Mouse (Mus musculus): ENCODE data around the gene Wwox. TPM values are rescaled to one million over a fixed set of nuclear protein-coding genes. Genes with fewer than 3 reads are reported as not detected.

The Wwox gene
- polyA plus RNA-seq, 1 experiment: 17.3 TPM

DNA sequence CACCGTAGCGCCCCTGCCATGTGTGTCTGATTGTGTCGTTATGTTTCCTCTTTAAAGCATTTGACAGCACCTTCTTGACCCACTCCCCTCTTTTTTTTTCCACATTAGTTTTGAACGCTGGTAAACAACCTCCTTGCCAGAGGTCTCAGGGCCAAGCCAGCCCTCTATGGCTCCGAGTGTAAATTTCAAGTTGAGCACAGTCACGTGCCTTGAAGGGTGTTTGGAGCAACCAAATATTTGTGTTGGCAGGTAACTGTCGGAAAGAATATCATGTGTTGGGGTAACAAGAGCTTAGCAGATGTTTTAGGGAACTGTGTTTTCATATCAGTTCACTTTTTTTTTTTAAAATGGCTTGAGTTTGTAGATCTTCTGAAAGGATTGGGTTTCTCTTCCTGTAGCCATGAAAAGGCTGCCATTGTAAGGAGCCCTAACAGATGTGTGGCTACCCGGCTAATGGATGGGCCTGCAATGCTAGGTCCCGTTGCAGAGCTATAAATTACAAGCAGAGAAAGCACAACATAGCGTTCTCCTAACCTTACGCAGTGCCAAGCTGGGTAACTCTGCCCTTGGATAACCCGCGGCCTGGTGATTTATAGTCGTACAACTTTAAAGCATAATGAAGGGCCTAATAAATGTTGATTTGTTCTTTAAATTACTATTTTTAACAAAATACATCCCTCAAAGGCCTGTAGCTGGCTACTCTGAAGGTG, 277.2 kb downstream of the Wwox start:
- H3K27ac ChIP-seq (ENCODE audit: insufficient read depth, low read length): no peak overlapping the region
- no peaks in the 10 kb centered on the region for H3K4me1 ChIP-seq (ENCODE audit: control insufficient read depth, insufficient read depth, low read length)
- H3K4me3 ChIP-seq (ENCODE audit: insufficient read depth, low read length): no peak overlapping the region
- TF ChIP-seq POLR2A (IDR thresholded peaks at IDR 0.05; ENCODE audit: extremely low read depth, insufficient read depth, low read length) (no peak), CTCF (IDR thresholded peaks at IDR 0.05; ENCODE audit: extremely low read depth, insufficient read depth, low read length) (no peak)

DNA sequence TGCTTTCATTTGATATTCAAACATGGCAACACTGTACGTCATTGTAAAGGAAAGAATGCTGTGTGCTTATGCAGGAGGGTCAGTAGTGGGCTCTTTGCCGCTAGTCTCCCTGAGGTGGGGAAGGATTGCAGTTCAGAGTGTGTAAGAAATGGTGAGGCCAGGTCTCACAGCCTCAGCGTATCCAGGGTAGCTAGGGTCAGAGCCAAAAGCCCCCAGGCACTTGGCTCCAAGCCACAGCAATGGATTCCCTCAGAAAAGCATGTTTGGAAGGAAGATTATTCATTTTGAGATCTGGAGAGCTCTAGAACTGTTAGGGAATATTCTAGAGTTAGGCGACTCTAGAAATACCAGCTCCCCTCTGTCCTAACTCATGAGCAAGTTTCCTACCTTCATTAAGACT, 279.4 kb downstream of the Wwox start:
- no peak overlapping the region for H3K27ac ChIP-seq (ENCODE audit: insufficient read depth, low read length)
- no peaks in the 10 kb centered on the region for H3K4me1 ChIP-seq (ENCODE audit: control insufficient read depth, insufficient read depth, low read length)
- TF ChIP-seq POLR2A (IDR thresholded peaks at IDR 0.05; ENCODE audit: extremely low read depth, insufficient read depth, low read length): no peak
- no peak for TF ChIP-seq CTCF (IDR thresholded peaks at IDR 0.05; ENCODE audit: extremely low read depth, insufficient read depth, low read length)
- no peak overlapping the region for H3K4me3 ChIP-seq (ENCODE audit: insufficient read depth, low read length)

DNA sequence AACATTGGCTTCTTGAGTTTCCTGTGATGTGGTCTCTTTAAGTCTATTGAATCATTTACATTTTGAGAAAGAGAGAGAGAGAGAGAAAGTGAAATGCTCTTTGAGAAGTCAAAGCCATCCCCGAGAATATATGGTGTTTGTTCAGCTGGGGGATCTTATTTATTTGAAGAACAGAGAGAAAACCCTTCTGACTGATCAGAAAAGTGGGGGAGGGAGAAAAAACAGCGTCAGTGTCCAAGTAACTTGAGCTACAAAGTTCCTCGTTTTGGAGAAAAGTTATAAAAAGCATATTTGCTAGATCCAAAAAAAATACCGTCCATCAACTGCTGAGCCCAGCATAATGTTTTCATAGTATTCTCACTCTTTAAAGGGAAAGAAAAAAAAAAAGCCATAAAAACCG, 283.2 kb downstream of the Wwox start:
- TF ChIP-seq CTCF (IDR thresholded peaks at IDR 0.05; ENCODE audit: extremely low read depth, insufficient read depth, low read length) (no peak), POLR2A (IDR thresholded peaks at IDR 0.05; ENCODE audit: extremely low read depth, insufficient read depth, low read length) (no peak)

DNA sequence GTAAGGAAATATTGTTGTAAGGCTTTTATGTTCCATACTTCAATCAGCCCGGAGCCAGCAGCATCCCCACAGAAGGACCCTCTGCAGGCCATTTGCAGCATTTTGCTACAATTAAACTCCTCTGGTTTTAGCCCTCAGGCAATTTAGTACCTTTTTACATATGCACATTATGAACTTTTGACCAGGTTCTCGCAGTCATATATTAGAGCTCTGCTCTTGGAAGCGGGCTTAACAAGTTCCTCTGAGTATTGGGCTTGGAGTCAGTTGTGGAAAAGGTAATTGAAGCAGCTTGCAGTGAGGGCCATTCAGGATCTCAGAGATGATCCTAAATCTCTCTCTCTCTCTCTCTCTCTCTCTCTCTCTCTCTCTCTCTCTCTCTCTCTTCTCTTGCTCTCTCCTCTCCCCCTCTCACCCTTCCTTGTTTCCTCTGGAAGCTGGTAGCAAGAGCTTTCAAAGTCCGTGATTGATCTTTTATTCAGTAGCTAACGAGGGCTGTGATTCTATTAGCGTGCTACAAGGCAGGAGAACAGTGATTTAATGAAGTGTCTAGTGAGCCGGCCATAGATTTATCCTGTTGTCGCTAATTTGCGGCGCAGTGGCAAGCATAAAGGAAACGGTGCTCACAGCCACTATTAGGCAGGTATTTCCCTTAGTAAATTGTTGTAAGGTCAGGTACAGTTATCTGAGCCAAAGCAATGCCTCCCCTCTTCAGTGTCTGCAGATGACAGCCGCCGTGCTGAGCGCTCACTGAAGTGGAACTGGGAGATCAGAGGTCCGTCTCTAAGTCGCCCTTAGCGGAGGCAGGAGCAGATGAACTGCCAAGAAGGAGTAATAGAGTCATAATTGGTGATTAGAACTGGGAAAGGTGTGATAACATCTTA, 292.0 kb downstream of the Wwox start:
- Histone ChIP-seq H3K4me3 (ENCODE audit: insufficient read depth, low read length) (no peak overlapping the region), H3K4me1 (ENCODE audit: control insufficient read depth, insufficient read depth, low read length) (no peaks in the 10 kb centered on the region), H3K27ac (ENCODE audit: insufficient read depth, low read length) (no peak overlapping the region)
- TF ChIP-seq POLR2A (IDR thresholded peaks at IDR 0.05; ENCODE audit: extremely low read depth, insufficient read depth, low read length): no peak
- no peak for TF ChIP-seq CTCF (IDR thresholded peaks at IDR 0.05; ENCODE audit: extremely low read depth, insufficient read depth, low read length)

More for the DNA sequence above, 283.2 kb downstream of the Wwox start:
- Histone ChIP-seq H3K4me3 (ENCODE audit: insufficient read depth, low read length) (no peak overlapping the region), H3K4me1 (ENCODE audit: control insufficient read depth, insufficient read depth, low read length) (no peaks in the 10 kb centered on the region), H3K27ac (ENCODE audit: insufficient read depth, low read length) (no peak overlapping the region)

DNA sequence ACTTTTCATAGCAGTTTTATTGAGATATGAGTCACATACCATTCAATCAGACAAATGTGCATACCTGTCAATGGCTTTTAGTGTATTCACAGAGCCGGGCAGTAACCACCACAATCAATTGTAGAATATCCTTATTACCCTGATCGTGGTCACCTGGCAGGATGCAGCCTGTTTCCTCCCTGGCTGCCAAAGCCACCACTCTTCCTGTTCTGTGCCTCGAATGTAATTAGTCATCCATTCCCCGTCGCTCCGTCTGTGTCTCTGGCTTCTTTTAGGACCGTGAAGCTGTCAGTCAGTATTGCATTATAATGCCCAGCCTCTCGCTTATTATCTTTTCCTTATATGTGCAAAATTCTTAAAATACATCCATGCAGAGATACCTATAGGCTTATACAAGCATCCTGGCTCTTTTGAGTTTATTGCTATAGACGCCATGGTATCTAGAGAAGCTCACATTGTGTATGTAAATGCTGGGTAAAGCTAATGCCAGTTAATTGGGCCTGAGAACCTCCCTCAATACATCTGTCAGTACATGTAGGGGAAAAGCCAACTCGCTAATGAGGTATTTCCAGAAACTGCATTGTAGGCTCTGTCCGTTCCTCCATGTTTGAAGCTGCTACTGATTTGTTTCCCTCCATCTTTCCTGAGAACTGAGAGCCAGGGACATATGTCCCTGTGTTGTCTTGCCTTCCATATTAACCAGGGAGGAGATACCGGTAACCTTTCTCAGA, 303.9 kb downstream of the Wwox start:
- TF ChIP-seq POLR2A (IDR thresholded peaks at IDR 0.05; ENCODE audit: extremely low read depth, insufficient read depth, low read length) (no peak), CTCF (IDR thresholded peaks at IDR 0.05; ENCODE audit: extremely low read depth, insufficient read depth, low read length) (no peak)
- Histone ChIP-seq H3K27ac (ENCODE audit: insufficient read depth, low read length) (no peak overlapping the region), H3K4me1 (ENCODE audit: control insufficient read depth, insufficient read depth, low read length) (no peaks in the 10 kb centered on the region), H3K4me3 (ENCODE audit: insufficient read depth, low read length) (no peak overlapping the region)

DNA sequence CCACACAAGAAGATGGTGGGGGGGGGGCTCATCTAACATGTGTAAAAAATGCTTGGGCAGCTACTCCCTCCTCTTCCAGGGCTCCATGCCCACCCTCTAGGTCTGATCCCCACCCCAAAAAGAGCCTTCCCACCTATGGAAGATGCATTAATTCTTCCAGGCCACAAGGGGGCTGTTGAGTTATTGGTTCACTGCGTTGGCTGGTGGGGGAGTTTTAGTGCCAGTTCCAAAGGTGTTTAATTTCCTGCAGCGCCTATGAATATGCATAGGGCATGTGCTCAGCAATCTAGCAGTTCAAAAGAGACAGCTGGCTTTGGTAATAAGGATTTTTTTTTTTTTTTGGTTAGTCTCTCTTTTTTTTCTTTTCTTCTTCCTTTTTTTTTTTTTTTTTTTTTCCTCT, 306.9 kb downstream of the Wwox start:
- Histone ChIP-seq H3K4me3 (ENCODE audit: insufficient read depth, low read length) (no peak overlapping the region), H3K4me1 (ENCODE audit: control insufficient read depth, insufficient read depth, low read length) (no peaks in the 10 kb centered on the region), H3K27ac (ENCODE audit: insufficient read depth, low read length) (no peak overlapping the region)
- 0 out of 2 replicates have a peak, but pooled peaks have one; percentile 1 for TF ChIP-seq CTCF (IDR thresholded peaks at IDR 0.05; ENCODE audit: extremely low read depth, insufficient read depth, low read length)
- no peak for TF ChIP-seq POLR2A (IDR thresholded peaks at IDR 0.05; ENCODE audit: extremely low read depth, insufficient read depth, low read length)

DNA sequence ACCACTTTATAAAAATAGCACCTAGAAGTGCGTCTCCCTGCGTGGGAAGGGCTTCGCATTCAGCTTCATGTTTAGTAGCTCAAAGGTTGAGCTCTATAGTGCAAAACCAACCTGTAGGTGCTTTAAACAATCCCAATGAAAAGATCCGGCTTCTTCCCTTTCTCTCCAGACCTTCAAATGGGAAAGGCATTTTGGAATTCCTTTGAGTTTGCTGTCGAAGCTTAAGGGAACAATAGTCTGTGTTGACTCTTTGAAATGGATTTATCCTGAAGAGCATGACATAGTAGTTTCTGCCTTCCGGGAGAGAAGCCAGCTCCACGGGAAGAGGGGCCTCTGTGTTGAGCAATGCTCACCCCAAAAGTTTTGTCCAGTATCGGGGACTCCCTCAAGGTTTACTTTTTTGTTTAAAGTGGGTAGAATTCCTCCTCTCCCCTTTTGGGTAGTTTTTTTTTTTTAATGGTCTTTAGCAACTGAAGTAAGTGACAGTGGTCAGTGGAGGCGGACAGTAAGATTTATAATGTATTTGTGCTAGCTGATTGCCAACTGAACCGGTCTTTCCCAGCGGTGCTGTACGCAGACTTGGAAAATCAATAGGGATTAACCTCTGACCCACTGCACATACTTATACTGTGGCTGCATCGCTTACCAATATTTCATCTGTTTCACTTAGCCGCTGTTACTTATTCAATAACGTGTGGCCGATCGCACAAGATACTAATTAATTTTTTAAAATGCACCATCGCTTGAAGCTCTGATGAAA, 312.1 kb downstream of the Wwox start:
- Histone ChIP-seq H3K27ac (ENCODE audit: insufficient read depth, low read length) (no peak overlapping the region), H3K4me1 (ENCODE audit: control insufficient read depth, insufficient read depth, low read length) (no peaks in the 10 kb centered on the region), H3K4me3 (ENCODE audit: insufficient read depth, low read length) (no peak overlapping the region)
- TF ChIP-seq CTCF (IDR thresholded peaks at IDR 0.05; ENCODE audit: extremely low read depth, insufficient read depth, low read length) (no peak), POLR2A (IDR thresholded peaks at IDR 0.05; ENCODE audit: extremely low read depth, insufficient read depth, low read length) (no peak)

DNA sequence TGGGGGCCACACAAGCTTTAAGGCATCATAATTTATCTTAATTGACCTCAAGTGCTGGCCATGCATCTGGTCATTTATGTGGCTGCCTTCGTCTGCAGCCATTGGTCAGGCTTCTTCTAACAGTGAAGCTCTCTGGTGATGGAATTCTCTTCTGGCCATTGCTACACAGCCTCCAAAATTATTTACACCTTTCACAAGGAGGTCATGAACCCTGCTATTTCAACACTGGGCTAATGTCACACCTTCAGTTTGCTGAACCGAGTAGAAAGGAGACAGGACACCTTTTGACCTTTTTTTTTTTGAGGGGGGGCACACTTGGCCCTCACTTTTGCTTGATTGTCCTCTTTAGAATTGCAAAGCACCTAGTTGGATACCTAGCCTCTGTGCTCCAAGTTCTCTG, 320.2 kb downstream of the Wwox start:
- Histone ChIP-seq H3K4me3 (ENCODE audit: insufficient read depth, low read length) (no peak overlapping the region), H3K27ac (ENCODE audit: insufficient read depth, low read length) (no peak overlapping the region), H3K4me1 (ENCODE audit: control insufficient read depth, insufficient read depth, low read length) (no peaks in the 10 kb centered on the region)
- TF ChIP-seq CTCF (IDR thresholded peaks at IDR 0.05; ENCODE audit: extremely low read depth, insufficient read depth, low read length): no peak
- no peak for TF ChIP-seq POLR2A (IDR thresholded peaks at IDR 0.05; ENCODE audit: extremely low read depth, insufficient read depth, low read length)

DNA sequence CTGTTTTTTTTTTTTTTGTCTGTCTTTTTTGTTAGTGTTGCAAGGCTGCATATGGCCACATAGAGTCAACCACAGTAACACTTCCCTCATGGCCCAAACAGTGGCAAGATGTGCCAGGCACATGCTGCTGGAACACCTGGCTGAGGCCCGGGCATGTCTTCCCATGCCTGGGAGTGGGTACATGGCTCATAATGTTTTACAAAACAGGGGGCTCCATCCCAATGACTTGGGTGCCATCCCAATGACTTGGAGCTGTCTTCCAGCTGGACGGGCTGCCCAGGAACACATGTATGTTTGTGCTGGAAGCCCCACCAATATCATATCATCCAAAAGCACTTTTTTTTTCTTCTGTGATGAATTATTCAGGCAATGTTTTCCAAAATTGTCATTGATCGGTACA, 329.1 kb downstream of the Wwox start:
- Histone ChIP-seq H3K4me1 (ENCODE audit: control insufficient read depth, insufficient read depth, low read length) (no peaks in the 10 kb centered on the region), H3K4me3 (ENCODE audit: insufficient read depth, low read length) (no peak overlapping the region), H3K27ac (ENCODE audit: insufficient read depth, low read length) (no peak overlapping the region)
- TF ChIP-seq POLR2A (IDR thresholded peaks at IDR 0.05; ENCODE audit: extremely low read depth, insufficient read depth, low read length): no peak
- no peak for TF ChIP-seq CTCF (IDR thresholded peaks at IDR 0.05; ENCODE audit: extremely low read depth, insufficient read depth, low read length)
